Mouse (Mus musculus) C2C12 (cell line): ENCODE measurements around the gene Depdc5. TPM values are rescaled to one million over a fixed set of nuclear protein-coding genes. Genes with fewer than 3 reads are reported as not detected.

Experiments
- H3K27me3 ChIP-seq: one replicate; pipeline ENCODE4 v1.6.1; 2011; ENCODE audit not compliant: control insufficient read depth, insufficient read depth, insufficient read length
- H3K36me3 ChIP-seq: one replicate; pipeline ENCODE4 v1.6.1; 2011; ENCODE audit not compliant: control insufficient read depth, insufficient read depth
- H3K4me3 ChIP-seq: one replicate; pipeline ENCODE4 v1.5.1; 2011; ENCODE audit warnings: mild to moderate bottlenecking, control low read depth; ENCODE audit not compliant: poor library complexity, insufficient read depth, severe bottlenecking
- H3K79me2 ChIP-seq: one replicate; pipeline ENCODE4 v1.6.1; 2011; ENCODE audit not compliant: control insufficient read depth, insufficient read depth
- H3K79me3 ChIP-seq: one replicate; pipeline ENCODE4 v1.6.1; 2011; ENCODE audit warnings: low read depth, control low read depth
- H3ac ChIP-seq: one replicate; pipeline ENCODE3; 2011; ENCODE audit warnings: low read depth; ENCODE audit not compliant: control insufficient read depth, insufficient read length
- CEBPB ChIP-seq: IDR thresholded peaks from one replicate; pipeline ENCODE4 v1.6.1; 2011; ENCODE audit warnings: low read depth, mild to moderate bottlenecking, control low read depth, moderate library complexity
- CTCF ChIP-seq: IDR thresholded peaks from one replicate; pipeline ENCODE4 v1.5.1; 2011; ENCODE audit not compliant: control insufficient read depth, insufficient read depth, insufficient read length
- FOSL1 ChIP-seq: IDR thresholded peaks from one replicate; pipeline ENCODE4 v1.8.0; 2011; ENCODE audit warnings: mild to moderate bottlenecking, low read length; ENCODE audit not compliant: poor library complexity, insufficient read depth, severe bottlenecking
- MAX ChIP-seq: IDR thresholded peaks from one replicate; pipeline ENCODE4 v1.6.1; 2011; ENCODE audit warnings: mild to moderate bottlenecking, control low read depth
- MYOD1 ChIP-seq: IDR thresholded peaks from one replicate; pipeline ENCODE4 v1.6.1; 2011; ENCODE audit warnings: low read depth; ENCODE audit not compliant: control insufficient read depth, insufficient read length
- MYOG ChIP-seq: IDR thresholded peaks from one replicate; pipeline ENCODE4 v1.6.1; 2011; ENCODE audit not compliant: control insufficient read depth, insufficient read length; ENCODE audit errors: extremely low read depth
- USF1 ChIP-seq: IDR thresholded peaks from one replicate; pipeline ENCODE4 v1.6.1; 2011; ENCODE audit warnings: low read depth, mild to moderate bottlenecking, control low read depth, moderate library complexity
- polyA plus RNA-seq: library from polyadenylated mRNA; unstranded; fragments of >200 nt; fragmentation: generic; extraction: Trizol; gene quantifications from one replicate; pipeline ENCODE4 v1.2.1, GENCODE M21; 2012; ENCODE audit warnings: missing spikeins

The Depdc5 gene
- polyA plus RNA-seq, 1 experiment = 11.6 TPM

GRCm38 (mm10) chr5:33005442-33006145 lies 142.1 kb downstream of the Depdc5 start:
- no peaks in the 10 kb centered on the region for H3K79me2 ChIP-seq
- H3K36me3 ChIP-seq = no peaks in the 10 kb centered on the region
- no peak for TF ChIP-seq USF1
- TF ChIP-seq MYOD1 = no peak
- no peak for TF ChIP-seq CEBPB
- TF ChIP-seq MAX = no peak
- no peak overlapping the region for H3ac ChIP-seq
- H3K4me3 ChIP-seq = no peak overlapping the region
- no peaks in the 10 kb centered on the region for H3K27me3 ChIP-seq
- no peaks in the 10 kb centered on the region for H3K79me3 ChIP-seq

- Histone ChIP-seq H3K27me3 (peaks cover 5% of the 10 kb centered on the region), H3K4me3 (no peak overlapping the region), H3K36me3 (no peaks in the 10 kb centered on the region), H3K79me3 (no peaks in the 10 kb centered on the region), H3K79me2 (no peaks in the 10 kb centered on the region), H3ac (no peak overlapping the region)
- TF ChIP-seq CTCF = no peak
- no peak for TF ChIP-seq FOSL1
- TF ChIP-seq MYOD1 = no peak
Observed at GRCm38 (mm10) chr5:33006670-33007069, 143.2 kb downstream of the Depdc5 start.

GRCm38 (mm10) chr5:33007371-33007770 lies 143.9 kb downstream of the Depdc5 start:
- no peaks in the 10 kb centered on the region for H3K79me3 ChIP-seq
- peaks cover 7% of the 10 kb centered on the region for H3K27me3 ChIP-seq
- TF ChIP-seq MYOG = no peak
- TF ChIP-seq CTCF = no peak
- TF ChIP-seq MAX = no peak
- TF ChIP-seq MYOD1 = no peak
- no peak for TF ChIP-seq USF1
- no peak for TF ChIP-seq FOSL1
- no peak for TF ChIP-seq CEBPB
- H3ac ChIP-seq = no peak overlapping the region
- no peaks in the 10 kb centered on the region for H3K79me2 ChIP-seq
- H3K4me3 ChIP-seq = no peak overlapping the region
- no peaks in the 10 kb centered on the region for H3K36me3 ChIP-seq

GRCm38 (mm10) chr5:33009301-33009700 lies 145.8 kb downstream of the Depdc5 start:
- H3K36me3 ChIP-seq = no peaks in the 10 kb centered on the region
- no peaks in the 10 kb centered on the region for H3K79me3 ChIP-seq
- no peak overlapping the region for H3K4me3 ChIP-seq
- no peaks in the 10 kb centered on the region for H3K79me2 ChIP-seq
- TF ChIP-seq USF1 (no peak), FOSL1 (no peak), MYOG (no peak), CEBPB (no peak), MAX (no peak), CTCF (no peak), MYOD1 (no peak)
- H3K27me3 ChIP-seq = peaks cover 8% of the 10 kb centered on the region
- H3ac ChIP-seq = no peak overlapping the region

- Histone ChIP-seq H3K79me3 (no peaks in the 10 kb centered on the region), H3K4me3 (no peak overlapping the region), H3K27me3 (peaks cover 8% of the 10 kb centered on the region), H3K36me3 (no peaks in the 10 kb centered on the region), H3ac (no peak overlapping the region), H3K79me2 (no peaks in the 10 kb centered on the region)
- TF ChIP-seq USF1 (no peak), CTCF (no peak), CEBPB (no peak), MYOG (no peak), MYOD1 (no peak)
Observed at GRCm38 (mm10) chr5:33009818-33010812, 146.6 kb downstream of the Depdc5 start.
